Mouse (Mus musculus): ENCODE measurements around the gene Nobox. TPM values are rescaled to one million over a fixed set of nuclear protein-coding genes. Genes with fewer than 3 reads are reported as not detected.

Gene Nobox
- total and polyA plus RNA-seq, 3 experiments = not detected

- Histone ChIP-seq H3K36me3 (replicated peaks in 1 of 2; ENCODE audit: control insufficient read depth in 1 of 2, insufficient read depth in 1 of 2, low read length in 1 of 2) (no peaks in the 10 kb centered on the region), H3K9ac (ENCODE audit: insufficient read depth, low read depth) (no peak overlapping the region), H3K9me3 (replicated peaks; ENCODE audit: low read length) (no peaks in the 10 kb centered on the region), H3K4me2 (ENCODE audit: insufficient read depth, low read depth, poor library complexity, severe bottlenecking) (no peak overlapping the region), H3K27ac (ENCODE audit: insufficient read depth, low read depth) (no peak overlapping the region), H3K4me3 (replicated peaks in 1 of 3; ENCODE audit: low read depth in 2 of 3, low read length in 2 of 3, poor library complexity in 1 of 3) (no peak overlapping the region), H3K4me1 (ENCODE audit: control insufficient read depth in 1 of 2, insufficient read depth in 2 of 2) (peaks cover 0 to 6% of the 10 kb centered on the region in 2 experiments; a peak in 2 of 4 replicates), H3K79me2 (replicated peaks; ENCODE audit: control insufficient read depth, extremely low read depth, insufficient read depth, poor library complexity, severe bottlenecking) (no peaks in the 10 kb centered on the region), H3K27me3 (replicated peaks) (no peaks in the 10 kb centered on the region)
- TF ChIP-seq POLR2A (IDR thresholded peaks at IDR 0.05; ENCODE audit: low read depth, low read length) = no peak
- DNase-seq (ENCODE audit: extremely low read depth) = no peak
- in situ Hi-C loops (cut with MboI; ENCODE audit: low pct_ligation_motif_present, low pct_unique_long_range_greater_than_20kb, low sequenced_read_pairs) = no loop called here
- dilution Hi-C loops (cut with MboI; ENCODE audit: extremely low pct_ligation_motif_present, extremely low pct_unique_long_range_greater_than_20kb, low sequenced_read_pairs) = no loop called here
Observed at GRCm38 (mm10) chr6:43353446-43353845, 44.1 kb upstream of the Nobox start.

DNA sequence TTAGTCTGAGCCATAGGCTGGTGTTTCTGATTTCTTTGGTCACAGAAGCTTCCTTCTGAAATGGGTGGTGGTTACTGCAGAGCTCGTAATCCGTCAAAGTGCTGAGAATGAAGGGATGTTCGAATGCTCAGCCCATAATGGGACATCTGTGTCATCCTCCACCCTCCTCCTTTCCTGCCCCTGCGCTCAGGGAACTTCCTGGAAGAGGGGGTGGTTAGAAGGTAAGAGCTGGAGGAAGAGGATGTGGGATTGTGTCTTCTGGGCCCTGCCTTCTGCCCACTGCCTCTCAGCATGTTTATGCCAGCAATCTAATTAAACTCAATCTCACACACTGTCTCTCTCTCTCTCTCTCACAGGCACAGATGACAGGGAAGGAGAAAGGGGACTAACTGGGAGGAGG is 39.7 kb upstream of the Nobox start:
- in situ Hi-C loops (cut with MboI; ENCODE audit: low pct_ligation_motif_present, low pct_unique_long_range_greater_than_20kb, low sequenced_read_pairs) (no loop called here), dilution Hi-C loops (cut with MboI; ENCODE audit: extremely low pct_ligation_motif_present, extremely low pct_unique_long_range_greater_than_20kb, low sequenced_read_pairs) (no loop called here)
- Histone ChIP-seq H3K36me3 (replicated peaks in 1 of 2; ENCODE audit: control insufficient read depth in 1 of 2, insufficient read depth in 1 of 2, low read length in 1 of 2) (peaks cover 0 to 6% of the 10 kb centered on the region in 2 experiments), H3K9me3 (replicated peaks; ENCODE audit: low read length) (no peaks in the 10 kb centered on the region), H3K4me2 (ENCODE audit: insufficient read depth, low read depth, poor library complexity, severe bottlenecking) (no peak overlapping the region), H3K9ac (ENCODE audit: insufficient read depth, low read depth) (no peak overlapping the region), H3K4me3 (replicated peaks in 1 of 3; ENCODE audit: low read depth in 2 of 3, low read length in 2 of 3, poor library complexity in 1 of 3) (no peak overlapping the region), H3K79me2 (replicated peaks; ENCODE audit: control insufficient read depth, extremely low read depth, insufficient read depth, poor library complexity, severe bottlenecking) (no peaks in the 10 kb centered on the region), H3K4me1 (ENCODE audit: control insufficient read depth in 1 of 2, insufficient read depth in 2 of 2) (peaks cover 0 to 6% of the 10 kb centered on the region in 2 experiments; a peak in 2 of 4 replicates), H3K27me3 (replicated peaks) (no peaks in the 10 kb centered on the region), H3K27ac (ENCODE audit: insufficient read depth, low read depth) (no peak overlapping the region)
- no peak for DNase-seq (ENCODE audit: extremely low read depth)
- TF ChIP-seq RAD21 (IDR thresholded peaks at IDR 0.05; ENCODE audit: low read depth, low read length) = no peak
- TF ChIP-seq IRF4 (IDR thresholded peaks at IDR 0.05; ENCODE audit: low read depth, low read length) = no peak
- TF ChIP-seq GABPA (IDR thresholded peaks at IDR 0.05; ENCODE audit: insufficient replicate concordance, low read depth, low read length) = no peak
- no peak for TF ChIP-seq MYC (IDR thresholded peaks at IDR 0.05; ENCODE audit: low read depth, low read length)
- no peak for TF ChIP-seq ETS1 (conservative IDR thresholded peaks at IDR 0.05; ENCODE audit: low read depth, low read length)
- no peak for TF ChIP-seq POLR2AphosphoS2 (IDR thresholded peaks at IDR 0.05; ENCODE audit: low read depth, low read length)
- no peak for TF ChIP-seq CHD1 (IDR thresholded peaks at IDR 0.05; ENCODE audit: low read depth, low read length)
- no peak for TF ChIP-seq USF2 (conservative IDR thresholded peaks at IDR 0.05; ENCODE audit: low read depth, low read length)
- no peak for TF ChIP-seq KAT2A (IDR thresholded peaks at IDR 0.05; ENCODE audit: insufficient replicate concordance, low read length)
- TF ChIP-seq CTCF (conservative IDR thresholded peaks at IDR 0.05 in 1 of 2, IDR thresholded peaks at IDR 0.05 in 1 of 2; ENCODE audit: low read depth in 2 of 2, low read length in 2 of 2) = no peak
- no peak for TF ChIP-seq UBTF (IDR thresholded peaks at IDR 0.05; ENCODE audit: low read depth, low read length)
- no peak for TF ChIP-seq HCFC1 (IDR thresholded peaks at IDR 0.05; ENCODE audit: low read depth, low read length)
- TF ChIP-seq CHD2 (IDR thresholded peaks at IDR 0.05; ENCODE audit: low read length) = no peak

GRCm38 (mm10) chr6:43347637-43348036 is 38.3 kb upstream of the Nobox start:
- in situ Hi-C loops (cut with MboI; ENCODE audit: low pct_ligation_motif_present, low pct_unique_long_range_greater_than_20kb, low sequenced_read_pairs) (no loop called here), dilution Hi-C loops (cut with MboI; ENCODE audit: extremely low pct_ligation_motif_present, extremely low pct_unique_long_range_greater_than_20kb, low sequenced_read_pairs) (no loop called here)
- Histone ChIP-seq H3K4me3 (replicated peaks in 1 of 3; ENCODE audit: low read depth in 2 of 3, low read length in 2 of 3, poor library complexity in 1 of 3) (no peak overlapping the region), H3K27me3 (replicated peaks) (no peaks in the 10 kb centered on the region), H3K27ac (ENCODE audit: insufficient read depth, low read depth) (no peak overlapping the region), H3K4me2 (ENCODE audit: insufficient read depth, low read depth, poor library complexity, severe bottlenecking) (no peak overlapping the region), H3K4me1 (ENCODE audit: control insufficient read depth in 1 of 2, insufficient read depth in 2 of 2) (peaks cover 0 to 6% of the 10 kb centered on the region in 2 experiments; a peak in 2 of 4 replicates), H3K36me3 (replicated peaks in 1 of 2; ENCODE audit: control insufficient read depth in 1 of 2, insufficient read depth in 1 of 2, low read length in 1 of 2) (peaks cover 0 to 6% of the 10 kb centered on the region in 2 experiments), H3K9ac (ENCODE audit: insufficient read depth, low read depth) (no peak overlapping the region), H3K9me3 (replicated peaks; ENCODE audit: low read length) (no peaks in the 10 kb centered on the region), H3K79me2 (replicated peaks; ENCODE audit: control insufficient read depth, extremely low read depth, insufficient read depth, poor library complexity, severe bottlenecking) (no peaks in the 10 kb centered on the region)
- TF ChIP-seq GABPA (IDR thresholded peaks at IDR 0.05; ENCODE audit: insufficient replicate concordance, low read depth, low read length) (no peak), ELF1 (IDR thresholded peaks at IDR 0.05; ENCODE audit: low read depth, low read length) (no peak), USF2 (conservative IDR thresholded peaks at IDR 0.05; ENCODE audit: low read depth, low read length) (no peak), SIN3A (IDR thresholded peaks at IDR 0.05; ENCODE audit: low read length) (no peak), PAX5 (IDR thresholded peaks at IDR 0.05; ENCODE audit: low read length) (no peak), CTCF (conservative IDR thresholded peaks at IDR 0.05 in 1 of 2, IDR thresholded peaks at IDR 0.05 in 1 of 2; ENCODE audit: low read depth in 2 of 2, low read length in 2 of 2) (peak in 1 of 2 experiments; percentile 57; a peak in 2 of 4 replicates), ETS1 (conservative IDR thresholded peaks at IDR 0.05; ENCODE audit: low read depth, low read length) (no peak), SMC3 (IDR thresholded peaks at IDR 0.05; ENCODE audit: low read depth, low read length) (peak; percentile 9; the same call in 1 of the 2 replicates), BHLHE40 (IDR thresholded peaks at IDR 0.05; ENCODE audit: low read depth, low read length) (no peak), TBP (conservative IDR thresholded peaks at IDR 0.05; ENCODE audit: low read depth, low read length) (no peak), CHD2 (IDR thresholded peaks at IDR 0.05; ENCODE audit: low read length) (no peak), RAD21 (IDR thresholded peaks at IDR 0.05; ENCODE audit: low read depth, low read length) (peak; percentile 56)
- DNase-seq (ENCODE audit: extremely low read depth) = no peak
